Mouse (Mus musculus): ENCODE results near the gene Prr14l.
"Not testable (repeated sequence)": the region's sequence is repeated elsewhere in the genome, so short reads cannot be mapped to it uniquely, and the experiment has no call there.

Gene Prr14l

DNA sequence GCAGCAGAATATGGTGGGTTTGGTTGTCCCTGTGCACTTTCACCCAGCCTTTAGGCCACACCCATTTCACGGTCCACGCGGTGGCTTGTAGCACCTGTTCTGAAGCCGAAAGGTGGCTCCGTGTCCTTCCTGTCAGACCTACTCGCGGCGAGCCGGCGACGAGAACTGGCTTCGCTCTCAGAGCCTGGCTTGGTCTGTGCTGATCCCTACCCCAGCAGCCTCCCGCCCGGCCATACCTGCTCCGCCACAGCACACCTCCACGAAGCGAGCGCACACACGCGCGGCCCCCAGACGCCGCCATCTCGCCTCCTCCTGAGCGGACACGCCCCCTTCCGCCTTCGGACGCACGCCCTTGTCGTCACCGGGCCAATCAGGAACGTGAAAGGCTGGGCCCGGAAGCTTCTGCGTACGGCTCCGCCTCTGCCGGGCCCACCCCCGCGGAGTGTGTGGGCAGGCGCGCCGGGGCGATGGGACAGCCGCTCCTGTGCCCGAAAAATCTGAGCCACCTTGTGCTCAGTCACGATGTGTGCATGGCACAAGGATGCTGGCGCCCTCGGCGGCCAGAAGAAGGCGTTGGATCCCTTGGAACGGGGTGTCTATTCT is 68.6 kb downstream of the Prr14l start, which contains the start of gene Pisd:
Pisd (minus strand) TSS at position 334 of the 603 bp plus-strand sequence.
- peak; percentile 94 for DNase-seq

DNA sequence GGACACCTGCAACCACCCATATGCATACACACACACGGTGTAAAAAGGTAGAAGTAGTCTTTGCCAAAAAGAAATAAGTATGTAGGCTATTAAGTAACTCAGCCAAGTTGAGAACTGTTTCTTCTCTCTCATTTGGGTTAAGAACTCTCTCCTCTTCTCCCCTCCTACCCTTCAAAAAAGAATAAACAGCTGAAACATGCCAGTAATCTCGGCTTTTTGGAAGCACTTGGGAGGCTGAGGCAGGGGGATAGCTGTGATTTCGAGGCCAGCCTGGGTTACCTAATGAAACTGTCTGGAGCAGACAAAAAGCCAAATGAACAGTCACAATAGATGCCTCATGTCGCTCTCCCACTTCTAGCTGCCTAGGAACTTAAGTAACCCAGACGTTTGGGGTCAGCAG is 69.3 kb downstream of the Prr14l start:
- DNase-seq: no peak

DNA sequence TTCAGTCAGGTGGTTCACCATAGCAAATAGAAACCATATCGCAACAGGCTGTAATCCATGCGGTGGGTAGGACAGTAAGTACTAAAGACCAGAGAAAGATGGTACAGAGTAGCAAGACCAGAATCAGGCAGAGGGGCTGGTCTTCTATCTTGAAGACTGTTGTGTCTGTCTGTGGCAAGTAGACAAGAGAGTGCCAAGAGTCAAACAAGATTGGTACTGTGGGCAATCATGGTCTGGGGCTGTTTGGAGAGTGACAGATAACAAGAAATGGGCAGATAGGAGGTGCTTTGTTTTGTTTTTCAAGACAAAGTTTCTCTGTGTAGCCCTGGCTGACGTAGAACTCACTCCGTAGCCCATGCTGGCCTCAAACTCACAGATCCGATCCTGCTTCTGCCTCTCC is 72.5 kb downstream of the Prr14l start:
- no peak for DNase-seq

DNA sequence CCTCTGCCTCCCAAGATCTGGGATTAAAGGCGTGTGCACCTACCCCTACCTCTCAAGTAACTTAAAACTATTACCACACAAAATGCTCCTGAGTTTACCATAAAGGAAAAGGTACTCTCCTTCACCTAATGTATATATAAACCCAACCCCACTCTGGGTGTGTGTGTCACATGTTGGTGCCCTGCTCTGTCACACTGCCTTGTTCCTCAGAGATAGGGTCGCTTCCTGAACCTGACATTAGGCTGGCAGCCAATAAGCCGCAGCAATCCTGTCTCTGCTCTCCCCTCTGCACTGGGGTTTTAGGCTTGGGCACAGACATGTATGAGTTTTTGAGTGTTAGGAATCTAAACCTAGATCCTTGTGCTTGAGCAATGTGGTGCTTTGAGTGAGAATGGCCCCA is 75.9 kb downstream of the Prr14l start:
- no peak for DNase-seq

DNA sequence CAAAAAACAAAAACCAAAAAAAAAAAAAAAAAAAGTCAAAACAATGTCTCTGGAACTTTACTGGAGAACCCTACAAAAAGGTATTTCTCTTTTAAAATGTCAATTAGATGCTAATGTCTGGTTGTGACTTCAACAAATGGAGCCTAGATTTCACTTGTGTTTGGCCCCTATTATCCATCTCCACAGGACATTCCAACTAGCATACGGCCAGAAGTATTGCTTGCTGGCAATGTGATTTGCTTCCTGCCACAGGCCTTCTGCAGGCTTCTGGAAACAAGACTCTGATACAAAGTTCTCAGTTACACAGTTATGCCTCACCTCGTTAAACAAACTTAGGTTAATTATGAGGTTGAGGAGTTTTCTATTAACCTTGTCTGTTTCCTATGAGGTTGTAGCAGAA is 81.7 kb downstream of the Prr14l start:
- DNase-seq: no peak

DNA sequence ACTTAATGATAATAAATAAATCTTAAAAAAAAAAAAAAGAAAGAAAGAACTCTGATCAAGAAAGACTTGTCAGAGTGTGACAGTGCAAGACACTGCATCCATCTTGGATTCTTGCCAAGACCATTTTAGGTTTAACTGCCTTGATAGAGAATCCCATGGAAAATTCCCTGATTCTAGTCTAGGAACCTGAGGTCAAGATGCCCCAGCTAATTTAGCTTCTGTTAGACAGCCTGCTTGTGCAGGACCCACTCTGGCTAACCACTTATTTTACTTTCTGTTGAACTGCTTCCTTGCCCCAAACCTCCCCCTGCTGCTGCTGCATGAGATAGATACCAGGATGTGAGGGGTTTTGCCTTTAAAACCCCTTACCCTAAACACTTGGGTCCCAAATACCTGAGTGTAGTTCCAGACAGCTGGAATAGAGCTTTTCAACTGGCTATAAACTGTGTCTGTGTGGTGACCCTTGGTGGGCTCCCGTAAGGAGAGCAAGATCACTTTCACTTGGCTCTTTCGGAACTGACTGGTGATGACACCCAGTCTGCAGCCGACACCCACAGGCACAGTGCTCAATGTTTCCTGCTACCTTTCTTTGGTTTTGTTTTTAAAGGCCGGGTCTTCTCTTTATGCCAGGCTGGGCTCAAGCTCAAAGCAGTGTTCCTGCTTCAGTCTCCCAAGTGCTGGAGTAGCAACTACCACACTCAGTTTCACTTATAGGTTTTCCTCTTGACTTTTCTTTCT is 86.3 kb downstream of the Prr14l start:
- DNase-seq: no peak

DNA sequence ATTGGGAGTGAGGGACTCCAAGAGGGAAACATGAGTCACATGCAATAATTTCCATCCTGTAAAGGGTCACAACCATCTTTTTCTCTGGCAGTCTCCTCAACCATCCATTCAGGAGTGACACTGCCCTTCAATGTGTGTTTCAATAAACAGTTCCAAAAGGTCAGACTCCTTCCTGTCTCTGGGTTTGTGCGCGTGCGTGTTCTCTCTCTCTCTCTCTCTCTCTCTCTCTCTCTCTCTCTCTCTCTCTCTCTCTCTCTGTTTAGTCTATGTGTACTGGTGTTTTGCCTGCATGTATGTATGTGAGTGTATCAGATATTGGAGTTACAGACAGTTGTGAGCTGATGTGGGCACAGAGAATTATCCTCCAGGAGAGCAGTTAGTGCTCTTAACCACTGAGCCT is 87.1 kb downstream of the Prr14l start:
- DNase-seq: no peak

DNA sequence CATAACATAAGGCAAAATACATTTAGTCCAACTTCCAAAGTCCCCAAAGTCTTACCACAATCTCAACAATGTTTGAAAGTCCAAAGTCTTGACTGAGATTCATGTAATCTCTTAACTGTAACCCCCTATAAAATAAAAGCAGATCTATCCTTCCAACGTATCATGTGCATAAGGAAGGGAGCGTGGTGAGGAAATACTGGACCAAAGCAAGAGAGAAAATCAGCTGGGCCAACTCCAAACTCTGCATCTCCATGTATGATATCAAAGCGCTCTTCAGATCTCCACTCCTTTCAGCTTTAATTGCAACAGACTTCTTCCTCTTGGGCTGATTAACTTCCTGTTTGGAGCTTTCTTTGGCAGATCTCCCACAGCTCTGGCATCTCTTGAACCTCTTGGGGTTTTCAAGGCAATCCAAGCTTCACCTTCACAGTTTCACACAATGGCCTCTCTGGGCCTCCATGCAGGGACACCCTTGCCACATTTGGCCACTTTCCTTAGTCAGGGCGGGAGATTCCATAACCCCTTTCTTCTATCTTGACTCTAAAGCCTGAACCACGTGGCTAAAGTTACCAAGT is 92.4 kb downstream of the Prr14l start:
- no peak for DNase-seq

DNA sequence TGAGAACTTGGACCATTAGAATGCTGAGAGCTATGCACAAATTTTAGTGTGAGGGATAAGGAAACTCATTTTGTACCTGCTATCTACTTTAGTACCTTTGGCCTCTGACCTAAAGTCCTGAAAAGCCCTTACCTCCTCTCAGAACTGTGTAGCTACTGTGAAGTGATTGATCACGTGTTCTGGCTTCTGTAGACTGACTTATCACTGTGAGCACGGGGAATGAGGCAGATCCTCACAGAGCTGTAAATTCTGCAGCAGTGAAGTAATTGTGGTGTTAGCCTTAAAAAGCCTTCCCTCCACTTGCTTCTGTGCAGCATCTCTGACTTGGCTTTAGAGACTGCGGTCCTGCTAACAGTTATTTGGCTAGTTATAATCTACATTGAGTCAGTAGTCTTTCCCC is 93.3 kb downstream of the Prr14l start:
- DNase-seq: no peak

DNA sequence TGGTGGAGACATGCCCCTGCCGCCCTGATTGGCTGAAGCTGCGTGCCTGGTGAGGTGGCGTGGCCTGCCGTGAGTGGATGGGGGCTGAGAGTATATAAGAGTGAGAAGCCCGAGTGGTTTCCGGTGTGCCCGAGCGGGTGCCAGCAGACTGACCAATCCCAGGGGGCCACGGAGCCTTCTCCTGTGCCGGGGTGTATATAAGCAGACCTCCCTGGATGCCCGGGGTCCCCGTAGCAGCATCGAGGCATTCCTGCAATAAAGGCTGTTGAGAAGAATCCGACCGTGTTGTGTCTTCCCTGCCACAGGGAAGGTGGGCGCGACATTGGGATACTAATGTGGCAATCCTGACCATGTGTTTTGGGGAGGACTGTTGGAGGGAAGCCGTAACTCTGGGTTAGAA is 93.7 kb downstream of the Prr14l start:
- not testable (repeated sequence) for DNase-seq

DNA sequence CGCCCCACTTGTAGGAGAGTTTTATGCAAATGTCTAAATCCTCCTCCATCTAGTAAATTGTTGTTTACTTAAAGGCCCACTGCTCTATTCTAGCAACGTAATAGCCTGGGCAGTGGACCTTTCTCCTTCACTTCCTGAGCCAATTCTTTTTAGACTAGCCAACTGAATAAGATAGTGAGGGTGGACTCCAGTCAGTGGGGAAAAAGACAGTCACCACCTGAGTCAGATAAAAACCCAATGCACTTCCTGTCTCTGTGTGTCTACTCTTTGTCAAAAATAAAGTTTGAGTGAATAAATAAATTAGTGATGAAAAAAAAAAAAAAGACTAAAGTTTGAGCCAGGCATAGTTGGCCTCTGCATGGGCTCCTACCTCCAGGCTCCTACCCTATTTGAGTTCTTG is 94.4 kb downstream of the Prr14l start:
- no peak for DNase-seq

DNA sequence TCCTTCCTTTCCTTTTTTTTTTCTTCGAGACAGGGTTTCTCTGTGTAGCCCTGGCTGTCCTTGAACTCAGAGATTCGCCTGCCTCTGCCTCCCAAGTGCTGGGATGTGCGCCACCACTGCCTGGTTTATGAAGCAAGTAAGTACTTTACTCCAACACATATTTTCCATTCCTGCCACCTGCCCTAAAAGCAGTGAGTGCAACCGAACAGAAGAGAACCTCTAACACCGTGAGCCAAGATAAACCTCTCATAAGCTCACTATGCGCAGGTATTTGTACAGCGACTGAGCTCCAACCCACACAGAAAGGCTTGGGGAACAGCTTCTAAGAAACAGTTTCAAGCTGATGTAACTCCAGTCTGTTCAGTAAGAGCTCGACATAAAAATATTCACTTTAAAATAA is 97.9 kb downstream of the Prr14l start:
- no peak for DNase-seq

DNA sequence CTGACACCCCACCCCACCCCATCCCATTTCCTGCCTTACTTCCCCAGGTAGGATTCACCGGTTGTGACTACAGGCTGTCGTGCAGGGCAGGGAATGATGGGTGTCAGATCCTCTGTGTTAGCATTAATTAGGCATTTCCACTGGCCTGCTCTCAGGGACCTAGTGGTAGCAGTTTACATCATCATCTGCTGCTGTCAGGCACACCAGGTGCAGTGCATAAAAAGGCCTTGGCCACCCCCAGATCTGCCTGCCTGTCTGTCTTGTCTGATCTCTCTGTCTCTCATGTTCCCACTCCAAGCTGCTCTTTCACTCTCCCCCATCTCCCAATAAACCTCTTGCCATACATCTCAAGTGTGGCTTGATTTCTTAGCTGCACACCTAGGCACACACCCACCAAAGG is 102.3 kb downstream of the Prr14l start:
- DNase-seq: no peak

DNA sequence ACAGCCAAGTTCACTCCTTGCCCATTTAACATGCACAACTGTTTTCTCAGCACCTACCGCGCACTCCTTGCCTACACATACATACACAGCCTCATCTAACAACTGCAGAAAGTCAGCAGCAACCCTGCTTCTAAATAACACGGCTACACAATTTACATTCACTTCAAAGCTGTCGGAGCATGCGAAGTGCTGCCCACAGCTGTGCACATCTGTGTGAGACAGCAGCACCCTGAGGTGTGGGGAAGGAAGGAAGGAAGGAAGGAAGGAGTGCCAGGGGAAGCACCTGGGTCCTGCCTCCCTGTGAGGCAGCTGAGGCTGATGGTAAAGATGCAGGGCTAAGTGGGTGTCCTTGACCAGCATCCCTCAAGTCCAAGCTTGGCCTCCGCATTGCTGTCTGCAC is 105.1 kb downstream of the Prr14l start:
- no peak for DNase-seq

DNA sequence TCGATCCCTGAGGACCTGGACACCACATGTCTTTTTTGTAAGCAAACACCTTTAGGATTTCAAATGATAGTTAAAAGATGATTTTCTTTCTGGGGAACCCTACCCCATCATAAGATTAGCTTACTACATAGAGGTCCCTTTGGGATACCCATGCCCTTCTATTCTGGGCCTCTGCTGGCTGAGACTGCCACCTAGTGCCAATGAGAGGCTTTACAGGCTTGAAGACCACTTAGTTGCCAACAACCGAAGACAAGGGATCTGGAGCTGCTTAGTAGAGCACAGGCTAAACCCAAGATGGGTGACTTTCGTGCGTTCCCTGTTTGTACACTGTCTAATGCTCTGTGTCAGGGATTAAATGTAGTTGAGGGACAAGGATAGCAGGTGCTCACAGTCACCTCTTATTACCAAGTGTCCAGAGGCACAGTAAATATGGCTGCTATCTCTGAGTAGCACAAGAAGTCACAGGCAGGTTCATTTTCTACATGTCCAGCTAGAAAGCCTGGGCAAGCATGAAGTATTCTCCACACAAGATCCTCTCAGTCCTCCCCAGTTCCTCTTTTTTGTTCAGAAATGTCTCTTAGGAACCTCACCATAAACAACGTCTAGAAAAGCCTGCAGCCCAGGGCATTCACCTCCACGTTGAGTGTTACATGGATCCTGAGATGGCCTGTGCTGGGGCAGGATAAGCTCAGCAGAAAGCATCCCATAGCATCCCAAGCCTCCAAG is 106.2 kb downstream of the Prr14l start:
- peak; percentile 29 for DNase-seq

DNA sequence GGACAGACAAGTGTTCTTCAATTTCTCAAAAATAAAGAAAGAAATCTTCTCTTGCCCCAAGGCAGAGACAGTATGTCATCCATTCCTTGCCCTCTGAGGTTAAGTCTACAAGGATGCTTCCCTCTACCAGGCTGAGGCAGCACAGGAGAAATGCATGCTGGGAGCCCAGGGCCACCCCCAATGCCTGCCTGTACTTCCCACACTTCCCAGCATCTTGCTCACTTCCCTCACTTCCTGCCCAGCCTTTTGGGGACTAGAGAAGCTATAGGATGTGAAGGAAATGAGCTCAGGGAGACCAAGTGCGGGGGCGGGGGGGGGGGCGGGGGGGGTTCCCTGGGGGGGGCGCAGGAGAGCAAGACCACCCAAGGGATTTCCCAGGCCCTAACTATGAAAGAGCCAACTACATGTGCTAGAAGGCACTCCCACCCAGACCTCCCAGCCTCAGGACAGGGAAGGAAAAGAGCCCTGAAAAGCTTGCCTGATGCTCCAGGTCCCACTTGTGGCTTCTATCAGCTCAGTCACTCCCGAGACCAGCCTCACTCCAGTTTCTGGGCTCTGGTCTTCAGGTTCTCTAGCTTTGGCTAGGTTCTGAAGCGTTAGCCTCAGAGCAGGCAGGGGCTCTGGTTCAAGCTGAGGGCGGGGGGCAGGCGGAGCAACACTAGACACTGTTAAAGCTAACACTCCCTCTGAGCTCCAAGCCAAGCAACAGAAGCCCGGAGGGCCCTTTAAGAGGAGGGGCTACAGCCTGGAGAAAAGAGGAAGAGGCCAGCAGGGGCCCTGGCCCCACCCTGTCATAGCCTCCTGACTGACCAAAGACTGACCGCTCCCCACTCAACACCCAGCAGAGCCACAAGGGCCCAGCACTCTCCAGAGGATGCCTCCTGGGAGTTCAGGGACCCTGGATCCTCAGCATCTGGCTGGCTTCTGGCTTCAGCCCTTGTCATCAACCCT is 108.1 kb downstream of the Prr14l start:
- peak; percentile 76 for DNase-seq

DNA sequence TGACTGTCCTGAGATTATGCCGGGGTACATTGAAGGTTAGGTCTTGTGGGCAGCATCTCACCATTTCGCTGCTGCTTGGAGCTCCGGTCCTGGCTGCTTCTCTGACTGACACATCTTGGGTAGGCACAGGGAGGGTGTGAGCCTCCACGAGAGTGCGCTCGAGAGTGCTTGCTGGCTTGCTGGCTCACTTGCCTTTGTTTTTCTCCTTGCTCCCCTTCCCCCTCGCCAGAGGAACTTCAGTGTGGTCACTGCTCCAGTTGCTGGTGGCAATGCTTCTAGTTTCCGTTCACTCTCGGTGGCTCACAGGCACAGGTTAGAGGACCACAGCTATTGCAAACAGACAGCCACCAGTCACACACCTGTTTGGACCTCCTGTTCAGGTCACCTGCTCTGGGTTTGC is 111.9 kb downstream of the Prr14l start:
- peak; percentile 12 for DNase-seq

DNA sequence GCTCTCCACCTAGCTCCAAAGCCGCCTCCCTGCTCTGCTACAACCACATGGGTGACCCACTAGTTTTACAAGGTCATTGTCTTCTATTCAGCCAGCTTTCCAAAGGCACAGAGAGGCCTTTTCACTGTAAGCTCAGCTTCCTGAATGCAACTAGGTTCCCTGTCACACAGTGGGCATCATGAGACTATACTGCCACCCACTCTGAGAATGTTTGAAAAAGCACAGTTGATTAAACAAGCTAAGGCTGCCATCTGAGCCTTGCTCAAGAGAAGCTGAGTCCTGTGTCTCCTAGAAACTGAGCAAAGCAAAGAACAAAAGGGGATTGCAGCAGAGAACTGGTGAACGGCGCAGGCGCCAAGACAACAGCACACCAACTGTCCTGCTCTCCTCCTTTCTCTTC is 112.7 kb downstream of the Prr14l start:
- not testable (repeated sequence) for DNase-seq

DNA sequence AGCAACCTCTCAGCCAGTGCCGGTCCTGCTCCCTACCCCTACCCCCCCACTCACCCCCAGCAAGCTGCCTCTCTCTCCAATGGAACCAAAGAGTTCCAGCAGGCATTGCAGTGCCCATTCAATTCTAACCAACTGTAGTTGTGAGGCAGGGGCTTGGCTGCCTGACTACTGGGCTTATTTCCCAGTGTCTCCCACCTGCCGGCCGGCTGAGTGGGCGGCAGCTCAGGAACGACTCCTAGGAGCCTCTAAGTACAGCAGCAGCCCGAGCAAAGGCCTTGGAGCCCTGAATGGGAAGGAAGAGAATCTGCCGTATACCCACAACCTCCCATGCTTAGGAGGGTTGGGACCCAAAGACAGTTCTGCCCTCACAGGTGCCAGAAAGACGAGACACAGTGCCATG is 113.2 kb downstream of the Prr14l start:
- not testable (repeated sequence) for DNase-seq

DNA sequence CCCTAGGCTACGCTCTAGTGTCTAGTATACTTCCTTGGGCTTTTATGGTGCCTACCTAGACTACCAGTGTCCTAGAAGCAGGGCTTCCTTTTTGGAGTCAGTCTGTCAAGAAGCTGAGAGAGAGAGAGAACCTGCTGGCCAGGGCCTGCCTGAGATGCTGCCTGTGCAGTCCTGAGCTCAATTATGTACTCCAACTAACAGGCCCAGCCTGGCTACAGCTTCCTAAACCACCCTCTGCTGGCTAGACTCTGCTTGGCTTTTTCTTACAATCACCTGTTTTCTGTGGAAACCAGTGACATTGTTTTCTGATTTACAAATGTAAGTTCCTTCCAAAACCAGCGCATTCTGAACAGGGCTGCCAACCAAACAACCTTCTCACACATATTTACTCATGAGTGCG is 113.9 kb downstream of the Prr14l start:
- DNase-seq: no peak

Measured in kidney, adult 11 months (tissue).